Mouse (Mus musculus) myocyte (in vitro differentiated cells): ENCODE data around the gene Tmem11. TPM values are rescaled to one million over a fixed set of nuclear protein-coding genes. Genes with fewer than 3 reads are reported as not detected.

Experiments
- H3K27me3 ChIP-seq: one replicate; pipeline ENCODE4 v1.6.1; 2011; ENCODE audit not compliant: control insufficient read depth, insufficient read depth, insufficient read length
- H3K36me3 ChIP-seq: one replicate; pipeline ENCODE4 v1.6.1; 2011; ENCODE audit not compliant: control insufficient read depth, insufficient read depth
- H3K4me2 ChIP-seq: one replicate; pipeline ENCODE4 v1.6.1; 2011; ENCODE audit warnings: low read depth, control low read depth
- H3K4me3 ChIP-seq: one replicate; pipeline ENCODE4 v1.5.1; 2011; ENCODE audit warnings: mild to moderate bottlenecking, control low read depth, moderate library complexity
- H3K79me2 ChIP-seq: one replicate; pipeline ENCODE4 v1.6.1; 2011; ENCODE audit not compliant: control insufficient read depth, insufficient read depth
- H3ac ChIP-seq: one replicate; pipeline ENCODE4 v1.6.1; 2011; ENCODE audit not compliant: control insufficient read depth, insufficient read length
- CEBPB ChIP-seq: IDR thresholded peaks from 2 replicates; pipeline ENCODE4 v1.6.1; 2011; ENCODE audit warnings: mild to moderate bottlenecking, moderate library complexity; ENCODE audit not compliant: poor library complexity, insufficient read depth, severe bottlenecking
- E2F4 ChIP-seq: IDR thresholded peaks from one replicate; pipeline ENCODE4 v1.6.1; 2011; ENCODE audit warnings: mild to moderate bottlenecking, control low read depth, moderate library complexity; ENCODE audit not compliant: insufficient read depth
- MAX ChIP-seq: IDR thresholded peaks from one replicate; pipeline ENCODE4 v1.6.1; 2011; ENCODE audit warnings: low read depth, mild to moderate bottlenecking, control low read depth
- MYOD1 ChIP-seq, 3 experiments: IDR thresholded peaks; one replicate each; pipeline ENCODE4 v1.6.1; 2011; ENCODE audit warnings: control low read depth in 2 of 3, low read depth in 2 of 3, mild to moderate bottlenecking in 2 of 3, moderate library complexity in 1 of 3; ENCODE audit not compliant: insufficient read length in 2 of 3, control insufficient read depth in 1 of 3
- MYOG ChIP-seq, 3 experiments: IDR thresholded peaks; one replicate each; pipeline ENCODE4 v1.6.1; 2011; ENCODE audit warnings: control low read depth in 2 of 3, low read depth in 2 of 3, mild to moderate bottlenecking in 2 of 3; ENCODE audit not compliant: insufficient read length in 2 of 3, control insufficient read depth in 1 of 3, insufficient read depth in 1 of 3
- POLR2A ChIP-seq: IDR thresholded peaks from one replicate; pipeline ENCODE4 v1.6.1; 2011; ENCODE audit warnings: low read depth, mild to moderate bottlenecking, control low read depth, moderate library complexity; ENCODE audit not compliant: insufficient read length
- POLR2AphosphoS2 ChIP-seq: IDR thresholded peaks from one replicate; pipeline ENCODE4 v1.6.1; 2011; ENCODE audit warnings: low read depth, control low read depth; ENCODE audit not compliant: insufficient read length
- REST ChIP-seq: IDR thresholded peaks from one replicate; pipeline ENCODE4 v1.6.1; 2011; ENCODE audit warnings: mild to moderate bottlenecking, control low read depth, moderate library complexity; ENCODE audit not compliant: insufficient read depth, insufficient read length
- SRF ChIP-seq: IDR thresholded peaks from one replicate; pipeline ENCODE4 v1.6.1; 2011; ENCODE audit warnings: low read depth; ENCODE audit not compliant: control insufficient read depth, insufficient read length
- TCF12 ChIP-seq: IDR thresholded peaks from one replicate; pipeline ENCODE4 v1.6.1; 2011; ENCODE audit warnings: mild to moderate bottlenecking, control low read depth; ENCODE audit not compliant: poor library complexity, insufficient read depth, severe bottlenecking
- TCF3 ChIP-seq: IDR thresholded peaks from one replicate; pipeline ENCODE4 v1.6.1; 2011; ENCODE audit warnings: low read depth, control low read depth; ENCODE audit not compliant: insufficient read length
- USF1 ChIP-seq: IDR thresholded peaks from one replicate; pipeline ENCODE4 v1.6.1; 2011; ENCODE audit warnings: low read depth, mild to moderate bottlenecking, control low read depth, moderate library complexity
- polyA plus RNA-seq: library from polyadenylated mRNA; unstranded; fragments of >200 nt; fragmentation: generic; extraction: Trizol; gene quantifications from one replicate; pipeline ENCODE4 v1.2.1, GENCODE M21; 2012; ENCODE audit warnings: missing spikeins

The Tmem11 gene
- polyA plus RNA-seq, 1 experiment, result 68.7 TPM

GRCm38 (mm10) chr11:60863196-60863595, 15.9 kb downstream of the Tmem11 start:
- Histone ChIP-seq H3K4me3 (no peak overlapping the region), H3ac (no peak overlapping the region), H3K27me3 (no peaks in the 10 kb centered on the region), H3K79me2 (peaks cover 53% of the 10 kb centered on the region), H3K36me3 (peaks cover 18% of the 10 kb centered on the region), H3K4me2 (no peak overlapping the region)
- TF ChIP-seq MYOD1 (IDR thresholded peaks at IDR 0.05; ENCODE audit: control insufficient read depth in 1 of 3, insufficient read length in 2 of 3, low read depth in 2 of 3) (no peak), CEBPB (no peak), USF1 (no peak), TCF3 (no peak), MYOG (IDR thresholded peaks at IDR 0.05; ENCODE audit: control insufficient read depth in 1 of 3, insufficient read depth in 1 of 3, insufficient read length in 2 of 3, low read depth in 2 of 3) (no peak)

GRCm38 (mm10) chr11:60861993-60862392, 17.1 kb downstream of the Tmem11 start:
- Histone ChIP-seq H3K27me3 (no peaks in the 10 kb centered on the region), H3K4me3 (no peak overlapping the region), H3K79me2 (peaks cover 41% of the 10 kb centered on the region), H3K4me2 (no peak overlapping the region), H3K36me3 (peaks cover 22% of the 10 kb centered on the region), H3ac (no peak overlapping the region)
- TF ChIP-seq TCF12 (no peak), POLR2AphosphoS2 (no peak), MYOD1 (IDR thresholded peaks at IDR 0.05; ENCODE audit: control insufficient read depth in 1 of 3, insufficient read length in 2 of 3, low read depth in 2 of 3) (no peak), MAX (no peak)

- H3K4me2 ChIP-seq, result no peak overlapping the region
Measured at GRCm38 (mm10) chr11:60856587-60856986, 22.5 kb downstream of the Tmem11 start.

GRCm38 (mm10) chr11:60845415-60845814, 33.7 kb downstream of the Tmem11 start:
- TF ChIP-seq MYOD1 (IDR thresholded peaks at IDR 0.05; ENCODE audit: control insufficient read depth in 1 of 3, insufficient read length in 2 of 3, low read depth in 2 of 3) (no peak), REST (no peak), MYOG (IDR thresholded peaks at IDR 0.05; ENCODE audit: control insufficient read depth in 1 of 3, insufficient read depth in 1 of 3, insufficient read length in 2 of 3, low read depth in 2 of 3) (no peak), SRF (no peak), TCF12 (no peak), TCF3 (no peak), POLR2A (no peak), MAX (no peak), CEBPB (no peak), USF1 (no peak), E2F4 (no peak), POLR2AphosphoS2 (no peak)
- H3K4me2 ChIP-seq, result no peak overlapping the region
- no peak overlapping the region for H3K4me3 ChIP-seq
- H3K36me3 ChIP-seq, result no peaks in the 10 kb centered on the region
- H3ac ChIP-seq, result no peak overlapping the region
- no peaks in the 10 kb centered on the region for H3K79me2 ChIP-seq
- H3K27me3 ChIP-seq, result no peaks in the 10 kb centered on the region

More at GRCm38 (mm10) chr11:60856587-60856986, 22.5 kb downstream of the Tmem11 start:
- Histone ChIP-seq H3K36me3 (peaks cover 15% of the 10 kb centered on the region), H3K4me3 (no peak overlapping the region), H3K27me3 (no peaks in the 10 kb centered on the region), H3ac (no peak overlapping the region), H3K79me2 (no peaks in the 10 kb centered on the region)
- peak; percentile 19 to 76 (median 62) for TF ChIP-seq MYOD1 (IDR thresholded peaks at IDR 0.05; ENCODE audit: control insufficient read depth in 1 of 3, insufficient read length in 2 of 3, low read depth in 2 of 3)
- no peak for TF ChIP-seq TCF12
- TF ChIP-seq POLR2A, result no peak
- no peak for TF ChIP-seq USF1
- no peak for TF ChIP-seq E2F4
- TF ChIP-seq MYOG (IDR thresholded peaks at IDR 0.05; ENCODE audit: control insufficient read depth in 1 of 3, insufficient read depth in 1 of 3, insufficient read length in 2 of 3, low read depth in 2 of 3), result peak in 2 of 3 experiments; percentile 25 to 28
- TF ChIP-seq REST, result no peak
- TF ChIP-seq MAX, result no peak
- TF ChIP-seq CEBPB, result no peak

GRCm38 (mm10) chr11:60843412-60843811, 35.7 kb downstream of the Tmem11 start:
- Histone ChIP-seq H3ac (no peak overlapping the region), H3K4me3 (no peak overlapping the region), H3K36me3 (no peaks in the 10 kb centered on the region), H3K4me2 (no peak overlapping the region), H3K27me3 (no peaks in the 10 kb centered on the region), H3K79me2 (peaks cover 3% of the 10 kb centered on the region)
- TF ChIP-seq E2F4, result no peak
- peak; percentile 39 to 95 (median 94) for TF ChIP-seq MYOD1 (IDR thresholded peaks at IDR 0.05; ENCODE audit: control insufficient read depth in 1 of 3, insufficient read length in 2 of 3, low read depth in 2 of 3)
- TF ChIP-seq MYOG (IDR thresholded peaks at IDR 0.05; ENCODE audit: control insufficient read depth in 1 of 3, insufficient read depth in 1 of 3, insufficient read length in 2 of 3, low read depth in 2 of 3), result peak in 1 of 3 experiments; percentile 19
